Mouse (Mus musculus) stomach, postnatal 0 days (tissue): Measurements from ENCODE around the gene Clcn2. TPM values are rescaled to one million over a fixed set of nuclear protein-coding genes. Genes with fewer than 3 reads are reported as not detected.

ENCODE experiments used
- ATAC-seq: fragments of 200-750 bp; cut with Nextera tagmentation; 2 replicates; pipeline ENCODE4 v1.8.0; 2017; ENCODE audit not compliant: low FRiP score, low TSS enrichment
- DNase-seq: peaks from one replicate; pipeline ENCODE4 v3.0.0-alpha.2; 2016; ENCODE audit warnings: low spot score
- H3K27ac ChIP-seq: fragments of 300-500 bp; sonication (generic); replicated peaks from 2 replicates; pipeline ENCODE4 v1.5.1; 2014; ENCODE audit warnings: mild to moderate bottlenecking, control low read depth
- H3K27me3 ChIP-seq: fragments of 300-500 bp; sonication (generic); 2 replicates; pipeline ENCODE4 v1.6.1; 2014; ENCODE audit warnings: low read length; ENCODE audit not compliant: control insufficient read depth, insufficient read depth
- H3K36me3 ChIP-seq: fragments of 300-500 bp; sonication (generic); 2 replicates; pipeline ENCODE4 v1.6.1; 2014; ENCODE audit warnings: low read length, mixed read lengths; ENCODE audit not compliant: control insufficient read depth, insufficient read depth
- H3K4me1 ChIP-seq: fragments of 300-500 bp; sonication (generic); replicated peaks from 2 replicates; pipeline ENCODE4 v1.6.1; 2014; ENCODE audit warnings: antibody characterized with exemption; ENCODE audit not compliant: control insufficient read depth, insufficient read depth
- H3K4me2 ChIP-seq: fragments of 300-500 bp; sonication (generic); replicated peaks from 2 replicates; pipeline ENCODE4 v1.6.1; 2014; ENCODE audit warnings: low read depth, mild to moderate bottlenecking, control low read depth, moderate library complexity
- H3K4me3 ChIP-seq: fragments of 300-500 bp; sonication (generic); 2 replicates; pipeline ENCODE4 v1.5.1; 2014; ENCODE audit warnings: low read depth, low read length, control low read depth
- H3K9ac ChIP-seq: fragments of 300-500 bp; sonication (generic); 2 replicates; pipeline ENCODE4 v1.6.1; 2014; ENCODE audit warnings: mild to moderate bottlenecking, low read length, control low read depth, mixed read lengths
- H3K9me3 ChIP-seq: fragments of 300-500 bp; sonication (generic); 2 replicates; pipeline ENCODE4 v1.6.1; 2016; ENCODE audit warnings: low read length; ENCODE audit not compliant: control insufficient read depth
- CTCF ChIP-seq: IDR thresholded peaks from 2 replicates; pipeline ENCODE4 v1.5.1; 2016; ENCODE audit warnings: antibody characterized with exemption, low read depth, mild to moderate bottlenecking, moderate library complexity
- EP300 ChIP-seq: optimal IDR thresholded peaks from 2 replicates; pipeline ENCODE3; 2016; ENCODE audit warnings: antibody characterized with exemption
- WGBS: fragments of 180-500 bp; shearing (Covaris S2); extraction: QIAGEN DNeasy Blood & Tissue Kit; methylation state at CpG from one replicate; pipeline ENCODE4 v1.1.7; 2014; 5-methylcytosine and 5-hydroxymethylcytosine counted together
- polyA plus RNA-seq: library from polyadenylated mRNA; unstranded; fragments of >200 nt; fragmentation: Nextera tagmentation; extraction: Ambion mirVana; gene quantifications from 2 replicates; pipeline ENCODE4 v1.2.1, GENCODE M21; 2015

The Clcn2 gene
- polyA plus RNA-seq = 8.4 and 10.7 TPM in 2 replicates

DNA sequence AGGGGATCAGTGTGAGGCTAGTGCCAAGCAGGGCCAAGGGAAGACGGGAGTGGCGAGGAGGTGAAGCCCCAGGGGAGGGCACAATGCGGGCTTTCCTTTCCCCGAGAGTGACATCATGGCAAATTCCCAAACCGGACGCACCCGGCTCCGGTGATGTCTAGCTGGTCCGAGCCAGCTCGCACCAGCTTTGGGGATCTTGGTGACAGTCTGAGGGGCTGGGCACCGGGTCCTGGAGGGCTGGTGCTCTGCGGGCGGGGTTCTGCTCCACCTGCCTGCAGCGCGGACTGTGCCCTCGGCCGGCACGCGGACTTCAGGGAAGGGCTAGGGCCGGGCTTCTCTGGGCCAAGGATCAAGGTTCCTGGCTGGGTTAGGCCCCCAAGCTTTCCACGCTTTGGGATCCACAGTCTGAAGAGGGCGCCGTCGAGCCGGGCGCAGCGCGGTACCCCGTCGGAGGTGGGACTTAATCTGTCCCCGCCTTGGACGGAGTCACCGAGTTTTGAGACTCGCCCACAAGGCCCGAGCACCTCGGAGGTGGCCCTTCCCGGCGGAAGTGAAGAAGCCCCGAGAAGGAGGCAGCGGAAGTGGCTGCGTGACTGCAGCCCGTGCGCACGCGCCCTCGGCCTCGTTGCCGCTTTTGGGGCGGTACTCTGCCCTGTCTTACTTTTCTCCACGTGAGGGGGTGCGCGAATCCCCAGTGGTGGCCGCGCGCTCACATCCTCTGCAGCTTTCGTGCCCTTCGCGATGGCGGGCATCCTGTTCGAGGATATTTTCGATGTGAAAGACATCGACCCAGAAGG, at the start of gene Clcn2, which contains the start of gene Polr2h:
TSS of gene Clcn2 (minus strand) at position 566 of the 797 bp plus-strand sequence.
TSS of gene Polr2h (plus strand) at position 485 of the 797 bp plus-strand sequence.
- H3K4me2 ChIP-seq = peak within 1 kb of the TSS; percentile 91
- no peaks in the 10 kb centered on the region for H3K27me3 ChIP-seq
- peak within 1 kb of the TSS; percentile 97 for H3K27ac ChIP-seq
- H3K4me1 ChIP-seq = peaks cover 3% of the 10 kb centered on the region; the same call in 1 of the 2 replicates
- peak within 1 kb of the TSS; percentile 66 for H3K4me3 ChIP-seq
- H3K9ac ChIP-seq = peak within 1 kb of the TSS; percentile 74
- TF ChIP-seq EP300 (no peak), CTCF (peak; percentile 80)
- no peaks in the 10 kb centered on the region for H3K9me3 ChIP-seq
- under 1% methylated on average over 62 of the region's 62 CpGs for WGBS
- peak; percentile 98 for DNase-seq
- ATAC-seq = peak; percentile 90
- H3K36me3 ChIP-seq = no peaks in the 10 kb centered on the region; the same call in 1 of the 2 replicates

DNA sequence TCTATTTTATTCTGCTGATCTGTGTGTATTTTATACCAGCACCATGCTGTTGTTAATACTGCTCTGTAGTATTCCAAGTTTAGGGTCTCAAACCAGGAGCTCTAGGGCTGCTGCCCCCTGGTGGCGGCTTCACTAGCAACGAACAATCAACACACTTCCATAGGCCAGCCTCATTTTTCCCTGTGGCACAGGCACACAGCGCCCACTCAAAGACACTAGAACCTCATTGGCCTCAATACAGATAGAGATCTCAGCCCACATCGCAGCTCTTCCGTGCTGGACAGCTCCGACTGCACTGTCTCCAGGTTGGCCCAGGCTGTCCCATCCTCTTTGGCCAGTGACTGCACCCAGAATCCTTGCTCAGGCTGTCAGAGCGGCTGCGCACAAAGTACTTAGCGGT, 47.7 kb upstream of the Clcn2 start:
- Histone ChIP-seq H3K4me1 (no peaks in the 10 kb centered on the region), H3K27me3 (no peaks in the 10 kb centered on the region), H3K9ac (no peak overlapping the region), H3K9me3 (no peaks in the 10 kb centered on the region), H3K27ac (no peak overlapping the region), H3K4me3 (no peak overlapping the region), H3K4me2 (no peak overlapping the region), H3K36me3 (no peaks in the 10 kb centered on the region)
- WGBS = 51% methylated on average over 9 of the region's 9 CpGs
- peak; percentile 46 for DNase-seq
- TF ChIP-seq EP300 = no peak
- TF ChIP-seq CTCF = peak; percentile 71
- ATAC-seq = 0 out of 2 replicates have a peak, but pooled peaks have one; percentile 29

DNA sequence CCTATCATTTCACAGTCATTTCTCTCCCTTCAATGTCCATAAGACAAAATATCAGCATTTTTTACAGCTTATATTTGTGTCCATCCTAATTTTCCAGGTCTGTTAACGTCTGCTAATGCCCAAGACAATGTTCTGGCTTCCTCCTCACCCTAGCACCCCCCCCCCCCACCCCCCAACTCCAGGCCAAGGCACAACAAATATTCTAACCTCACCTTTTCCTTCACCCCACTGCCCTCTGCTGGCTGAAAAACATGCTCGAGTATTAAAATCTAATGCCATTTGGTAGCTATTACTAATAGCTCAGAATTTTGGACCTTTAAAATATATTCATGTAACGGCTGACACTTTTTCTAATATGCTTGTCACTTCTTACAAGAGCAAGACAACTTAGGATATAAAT, 44.1 kb upstream of the Clcn2 start:
- 9% methylated on average over 3 of the region's 3 CpGs for WGBS
- no peak for TF ChIP-seq EP300
- TF ChIP-seq CTCF = peak; percentile 77
- peak; percentile 55 for DNase-seq
- Histone ChIP-seq H3K36me3 (no peaks in the 10 kb centered on the region), H3K27me3 (no peaks in the 10 kb centered on the region), H3K4me3 (no peak overlapping the region), H3K9ac (no peak overlapping the region), H3K27ac (no peak overlapping the region), H3K4me1 (no peaks in the 10 kb centered on the region), H3K4me2 (no peak overlapping the region), H3K9me3 (no peaks in the 10 kb centered on the region)
- no peak for ATAC-seq

DNA sequence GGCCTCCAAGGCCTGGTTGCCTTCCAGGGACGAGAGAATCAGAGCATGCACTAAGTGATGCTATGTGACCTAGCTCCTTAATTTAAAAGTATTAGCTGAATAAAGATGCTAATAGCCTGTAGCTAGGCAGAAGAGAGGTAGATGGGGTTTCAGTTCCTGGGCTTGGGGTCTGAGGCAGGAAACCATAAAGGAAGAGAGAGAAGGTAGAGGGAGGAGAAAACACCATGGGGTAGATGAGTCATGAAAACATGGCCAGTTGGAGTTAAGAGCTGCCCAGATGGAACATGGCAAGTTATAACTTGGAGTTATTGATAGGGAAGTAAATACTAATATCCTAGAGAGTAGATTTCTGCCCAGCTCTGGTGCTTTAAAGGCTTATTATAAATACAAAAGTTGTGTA, 39.8 kb upstream of the Clcn2 start:
- no peaks in the 10 kb centered on the region for H3K4me1 ChIP-seq
- no peaks in the 10 kb centered on the region for H3K9me3 ChIP-seq
- TF ChIP-seq EP300 = no peak
- no peak for TF ChIP-seq CTCF
- H3K9ac ChIP-seq = no peak overlapping the region
- no peak overlapping the region for H3K4me3 ChIP-seq
- no peaks in the 10 kb centered on the region for H3K36me3 ChIP-seq
- H3K27ac ChIP-seq = no peak overlapping the region
- DNase-seq (no peak), ATAC-seq (no peak)
- WGBS = 66% methylated on average over 1 of the region's 1 CpGs
- H3K4me2 ChIP-seq = no peak overlapping the region
- no peaks in the 10 kb centered on the region for H3K27me3 ChIP-seq

DNA sequence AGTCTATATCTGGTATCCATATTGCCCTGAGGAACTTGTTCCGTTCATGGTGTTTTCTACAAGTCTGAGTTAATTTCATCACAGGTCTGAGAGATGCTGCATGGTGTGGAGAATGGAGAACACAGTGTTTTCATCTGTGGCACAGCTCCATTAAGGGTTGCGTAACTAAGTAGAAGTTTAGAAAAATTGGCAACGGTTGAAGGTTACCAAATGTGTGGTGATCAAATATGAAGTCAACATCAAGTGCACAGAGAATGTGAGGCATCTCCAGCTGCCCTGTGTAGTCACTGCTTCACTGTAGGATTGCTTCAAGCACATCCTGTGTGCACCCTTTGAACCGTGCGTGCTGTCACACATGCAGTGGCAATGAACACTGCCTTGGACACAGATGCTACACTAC, 38.5 kb upstream of the Clcn2 start:
- H3K27ac ChIP-seq = no peak overlapping the region
- ATAC-seq (no peak; the same call in 1 of the 2 replicates), DNase-seq (no peak)
- H3K9ac ChIP-seq = no peak overlapping the region
- no peak overlapping the region for H3K4me2 ChIP-seq
- 78% methylated on average over 5 of the region's 5 CpGs for WGBS
- H3K36me3 ChIP-seq = no peaks in the 10 kb centered on the region
- TF ChIP-seq CTCF (no peak), EP300 (no peak)
- H3K4me1 ChIP-seq = no peaks in the 10 kb centered on the region
- no peak overlapping the region for H3K4me3 ChIP-seq
- H3K27me3 ChIP-seq = no peaks in the 10 kb centered on the region
- no peaks in the 10 kb centered on the region for H3K9me3 ChIP-seq

DNA sequence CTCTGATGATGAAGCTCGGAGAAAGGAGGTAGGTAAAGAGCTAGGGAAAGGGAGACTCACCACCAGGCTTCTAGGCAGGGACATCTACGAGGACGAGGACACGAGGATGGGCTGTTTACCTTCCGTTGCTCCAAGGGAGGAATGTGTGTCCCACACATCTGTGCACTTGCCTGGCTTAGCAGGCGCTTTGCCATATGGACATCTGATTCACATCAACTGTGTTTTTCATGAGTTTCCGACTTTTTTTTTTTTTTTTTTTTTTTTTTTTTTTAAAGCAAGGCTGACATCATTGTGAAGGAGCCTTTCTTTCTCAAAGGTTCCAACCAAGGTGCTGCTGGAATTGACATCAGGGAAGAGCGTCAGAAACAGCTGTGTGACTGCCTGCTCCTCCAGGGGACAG, 33.0 kb upstream of the Clcn2 start:
- Histone ChIP-seq H3K4me3 (no peak overlapping the region), H3K27me3 (no peaks in the 10 kb centered on the region), H3K9me3 (no peaks in the 10 kb centered on the region), H3K4me1 (no peaks in the 10 kb centered on the region), H3K27ac (no peak overlapping the region), H3K9ac (no peak overlapping the region), H3K36me3 (no peaks in the 10 kb centered on the region), H3K4me2 (no peak overlapping the region)
- DNase-seq (no peak), ATAC-seq (no peak)
- TF ChIP-seq CTCF = no peak
- WGBS = 32% methylated on average over 8 of the region's 8 CpGs
